Mouse (Mus musculus) lung, postnatal 0 days (tissue): ENCODE measurements at regions not wholly inside any gene's neighbourhood (a gene's known extent, or its start where the extent isn't known, plus 50 kb on each side); places are given as distances from the start of the nearest gene placed in this dataset.

Source experiments
- CTCF ChIP-seq: IDR thresholded peaks from 2 replicates; pipeline ENCODE4 v1.5.1; 2016; ENCODE audit warnings: antibody characterized with exemption, mild to moderate bottlenecking
- EP300 ChIP-seq: IDR thresholded peaks from 2 replicates; pipeline ENCODE4 v1.6.1; 2016; ENCODE audit warnings: antibody characterized with exemption, mild to moderate bottlenecking, control low read depth

DNA sequence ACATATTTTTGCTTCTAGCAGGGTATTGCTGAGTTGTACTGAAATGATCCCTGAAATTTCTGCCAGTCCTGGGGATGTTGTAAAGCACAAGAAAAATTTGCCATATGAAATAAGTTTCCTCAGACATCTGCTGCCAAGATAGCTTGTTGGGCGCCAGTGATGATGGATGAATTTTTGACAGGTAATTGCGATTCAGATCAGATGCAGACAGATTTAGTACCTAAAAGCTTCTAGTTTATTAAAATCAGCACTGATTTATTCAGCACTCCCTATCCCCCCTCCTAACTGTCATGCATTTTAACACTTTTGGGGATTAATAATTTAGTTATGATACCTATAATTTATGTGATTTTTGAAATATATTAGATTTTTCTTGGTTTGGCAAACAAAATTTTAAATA, 131.3 kb upstream of the 1700003H04Rik start:
- TF ChIP-seq CTCF (no peak), EP300 (no peak)
